Mouse (Mus musculus) layer of hippocampus, adult 18-20 months (tissue): ENCODE data around the gene Actg1. TPM values are rescaled to one million over a fixed set of nuclear protein-coding genes. Genes with fewer than 3 reads are reported as not detected.

Source experiments
- microRNA-seq, 2 experiments: library from miRNA; unstranded; fragments of <30 nt; microRNA quantifications; one replicate each; pipeline ENCODE4 v1.2.0; 2021
- total RNA-seq, 2 experiments: library from RNA; stranded (reverse); gene quantifications; 2 replicates each; pipeline ENCODE4 v1.2.3; 2021

Actg1 gene
- total RNA-seq, 2 experiments from 2014 or later, result 1,279 to 1,291 TPM

Small RNAs within 50 kb of the gene (microRNA-seq; reads per million reads assigned to microRNA genes)
- gene Gm23419 (0 reads per million in 2 experiments), gene Mir6935 (0.59 to 1.7 reads per million in 2 experiments)

Other genes with a start within 250 kb of the Actg1 start
- gene Tepsin, start 249.8 kb downstream of the Actg1 start, total RNA-seq, result 10 to 100 TPM; 13.9 to 17.9 TPM
- gene Ndufaf8, start 249.6 kb downstream of the Actg1 start, total RNA-seq, result 10 to 100 TPM; 38.6 to 39.3 TPM
- gene Slc38a10, start 197.2 kb downstream of the Actg1 start, total RNA-seq, result 10 to 100 TPM; 81.4 to 86.5 TPM
- gene Bahcc1, start 115.6 kb downstream of the Actg1 start, total RNA-seq, result 10 to 100 TPM; 17.6 to 19.0 TPM
- gene Fscn2, start 13.0 kb upstream of the Actg1 start, total RNA-seq, result under 1 TPM in 1 of 2 experiments, not detected in 1; 0.61 TPM
- 10 to 100 TPM; 16.7 to 18.4 TPM for gene Faap100, start 30.2 kb upstream of the Actg1 start, total RNA-seq
- 10 to 100 TPM; 60.0 to 61.9 TPM for gene Nploc4, start 89.2 kb upstream of the Actg1 start, total RNA-seq
- not detected for gene Tspan10, start 94.1 kb upstream of the Actg1 start, total RNA-seq
- under 1 TPM; 0.43 to 0.82 TPM for gene Pde6g, start 105.0 kb upstream of the Actg1 start, total RNA-seq
- gene Oxld1, start 109.5 kb upstream of the Actg1 start, total RNA-seq, result 10 to 100 TPM; 13.1 to 13.5 TPM
- 10 to 100 TPM; 24.6 to 32.9 TPM for gene Ccdc137, start 109.6 kb upstream of the Actg1 start, total RNA-seq
- gene Arl16, start 119.1 kb upstream of the Actg1 start, total RNA-seq, result 10 to 100 TPM; 53.0 to 53.6 TPM
- 10 to 100 TPM; 65.1 to 67.5 TPM for gene Mrpl12, start 136.1 kb upstream of the Actg1 start, total RNA-seq
- 10 to 100 TPM; 18.9 to 19.3 TPM for gene Slc25a10, start 143.3 kb upstream of the Actg1 start, total RNA-seq
- not detected for gene Gcgr, start 182.2 kb upstream of the Actg1 start, total RNA-seq
- 10 to 100 TPM; 68.8 to 74.5 TPM for gene Mcrip1, start 201.2 kb upstream of the Actg1 start, total RNA-seq
- gene Ppp1r27, start 202.6 kb upstream of the Actg1 start, total RNA-seq, result not detected
- 100 to 1,000 TPM; 122 to 132 TPM for gene P4hb, start 224.7 kb upstream of the Actg1 start, total RNA-seq
- gene Arhgdia, start 233.1 kb upstream of the Actg1 start, total RNA-seq, result 100 to 1,000 TPM; 293 to 295 TPM
- 10 to 100 TPM; 60.5 to 70.0 TPM for gene Alyref, start 249.8 kb upstream of the Actg1 start, total RNA-seq
- 10 to 100 TPM; 93.5 to 97.0 TPM for gene Anapc11, start 249.9 kb upstream of the Actg1 start, total RNA-seq